Mouse (Mus musculus) CH12.LX (cell line): ENCODE measurements around the gene Fbxo28. TPM values are rescaled to one million over a fixed set of nuclear protein-coding genes. Genes with fewer than 3 reads are reported as not detected.

Source experiments
- polyA plus RNA-seq: library from polyadenylated mRNA; unstranded; fragments of >175 nt; gene quantifications from 2 replicates; pipeline ENCODE4 v1.2.1, GENCODE M21; 2012; ENCODE audit warnings: low read depth; ENCODE audit not compliant: insufficient read length
- total RNA-seq, 2 experiments: library from RNA; depleted of rRNA; stranded (reverse); fragments of 300-350 nt in 1 of 2; fragments of >200 nt in 1 of 2; gene quantifications; 2 replicates each; pipeline ENCODE4 v1.2.3; 2012 to 2014

The Fbxo28 gene
- total and polyA plus RNA-seq, 3 experiments, result 11.9 to 13.3 (median 12.6) TPM

Other genes with a start within 250 kb of the Fbxo28 start
- gene Srp9, start 216.9 kb downstream of the Fbxo28 start, total RNA-seq (2012; rRNA removed), result 135 and 154 TPM in 2 replicates
- 221 and 235 TPM in 2 replicates for gene Srp9, start 216.9 kb downstream of the Fbxo28 start, total RNA-seq (2014; rRNA removed)
- gene Srp9, start 216.9 kb downstream of the Fbxo28 start, polyA plus RNA-seq, result 138 and 153 TPM in 2 replicates
- not detected in 2 replicates for gene Vmn1r1, start 177.1 kb downstream of the Fbxo28 start, total RNA-seq (2012; rRNA removed)
- not detected in 2 replicates for gene Vmn1r1, start 177.1 kb downstream of the Fbxo28 start, total RNA-seq (2014; rRNA removed)
- not detected in 2 replicates for gene Vmn1r1, start 177.1 kb downstream of the Fbxo28 start, polyA plus RNA-seq
- gene Degs1, start 58.8 kb downstream of the Fbxo28 start, total RNA-seq (2012; rRNA removed), result 54.2 and 57.8 TPM in 2 replicates
- 124 TPM in 2 replicates for gene Degs1, start 58.8 kb downstream of the Fbxo28 start, total RNA-seq (2014; rRNA removed)
- 89.3 and 117 TPM in 2 replicates for gene Degs1, start 58.8 kb downstream of the Fbxo28 start, polyA plus RNA-seq
- 2.6 and 2.9 TPM in 2 replicates for gene Trp53bp2, start 67.5 kb upstream of the Fbxo28 start, total RNA-seq (2012; rRNA removed)
- 1.4 and 1.8 TPM in 2 replicates for gene Trp53bp2, start 67.5 kb upstream of the Fbxo28 start, total RNA-seq (2014; rRNA removed)
- 4.7 and 4.8 TPM in 2 replicates for gene Trp53bp2, start 67.5 kb upstream of the Fbxo28 start, polyA plus RNA-seq
- gene Capn2, start 176.0 kb upstream of the Fbxo28 start, total RNA-seq (2012; rRNA removed), result 25.9 and 28.1 TPM in 2 replicates
- 10.9 and 12.5 TPM in 2 replicates for gene Capn2, start 176.0 kb upstream of the Fbxo28 start, total RNA-seq (2014; rRNA removed)
- 14.2 and 15.0 TPM in 2 replicates for gene Capn2, start 176.0 kb upstream of the Fbxo28 start, polyA plus RNA-seq
- not detected in 2 replicates for gene Capn8, start 223.4 kb upstream of the Fbxo28 start, total RNA-seq (2012; rRNA removed)
- not detected in 2 replicates for gene Capn8, start 223.4 kb upstream of the Fbxo28 start, total RNA-seq (2014; rRNA removed)
- gene Capn8, start 223.4 kb upstream of the Fbxo28 start, polyA plus RNA-seq, result not detected in 2 replicates